Mouse (Mus musculus) thymus, postnatal 36 days (tissue): Measurements from ENCODE around the gene Rps7.

ENCODE experiments used
- DNase-seq, 2 experiments: peaks; one replicate each; pipeline ENCODE4 v3.0.0; 2022; ENCODE audit warnings: mixed read lengths in 2 of 2

Gene Rps7

DNA sequence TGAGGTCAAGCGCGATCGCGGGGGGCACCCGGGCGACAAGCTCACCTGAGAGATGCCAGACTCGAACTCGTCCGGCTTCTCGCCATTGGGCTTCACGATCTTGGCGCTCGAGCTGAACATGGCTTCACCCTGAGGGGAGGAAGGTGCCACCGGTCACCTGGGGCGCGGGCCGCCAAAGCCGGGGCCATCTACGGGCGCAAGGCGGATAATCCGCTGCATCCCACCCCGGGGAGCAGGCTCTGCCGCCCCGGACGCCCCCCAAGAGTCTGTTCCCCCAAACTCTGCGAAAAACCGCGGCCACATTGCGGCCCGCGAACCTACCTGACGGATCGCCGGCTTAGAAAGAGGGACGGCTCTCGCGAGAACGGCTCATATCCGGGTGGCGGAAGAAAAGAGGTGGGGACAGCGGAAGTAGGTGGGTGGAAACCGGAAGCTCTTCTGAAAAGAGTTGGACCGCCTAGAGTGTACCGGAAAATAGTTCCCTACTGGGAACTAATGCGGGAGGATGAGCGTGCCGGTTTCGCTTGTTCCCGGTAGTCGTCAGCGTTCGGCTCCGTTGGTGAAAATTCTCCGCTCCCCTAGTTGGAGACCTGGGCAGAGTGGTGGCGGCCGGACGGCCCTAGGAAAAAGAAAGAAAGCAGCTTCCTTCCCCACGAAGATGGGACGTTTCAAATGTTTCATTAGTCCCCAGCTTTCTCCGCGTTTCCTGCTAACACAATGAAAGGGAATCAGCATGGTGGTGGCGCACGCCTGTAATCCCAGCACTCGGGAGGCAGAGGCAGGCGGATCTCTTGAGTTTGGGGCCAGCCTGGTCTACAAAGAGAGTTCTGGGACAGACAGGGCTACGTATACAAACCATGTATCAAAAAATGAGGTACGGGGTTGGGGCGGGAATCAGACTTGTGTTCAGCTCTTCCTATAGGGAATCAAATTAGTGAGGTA is at the start of gene Rps7:
Gene Rps7, minus strand, starts transcription at position 419 of the 942 bp plus-strand sequence.
- peak; percentile 91 to 92 for DNase-seq

DNA sequence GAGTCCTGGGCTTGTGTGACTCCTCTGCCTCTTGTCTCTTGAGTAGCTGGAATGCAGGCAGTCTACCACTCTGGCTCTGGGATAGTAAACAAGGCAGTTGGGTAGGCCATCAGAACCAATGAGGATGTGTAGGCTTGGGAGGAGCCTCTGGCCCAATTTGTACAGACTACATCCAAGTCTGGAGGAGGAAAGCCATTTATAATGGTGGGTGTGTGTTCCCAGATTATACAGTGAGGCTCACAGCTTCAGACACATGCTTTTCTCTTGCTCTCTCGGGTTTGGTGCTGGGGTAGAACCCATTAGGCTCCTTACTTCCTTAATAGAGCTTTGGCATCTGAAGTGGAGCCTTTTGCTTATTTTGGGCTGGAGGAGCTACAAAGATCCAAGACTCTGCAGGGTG is 48.9 kb upstream of the Rps7 start:
- no peak for DNase-seq

DNA sequence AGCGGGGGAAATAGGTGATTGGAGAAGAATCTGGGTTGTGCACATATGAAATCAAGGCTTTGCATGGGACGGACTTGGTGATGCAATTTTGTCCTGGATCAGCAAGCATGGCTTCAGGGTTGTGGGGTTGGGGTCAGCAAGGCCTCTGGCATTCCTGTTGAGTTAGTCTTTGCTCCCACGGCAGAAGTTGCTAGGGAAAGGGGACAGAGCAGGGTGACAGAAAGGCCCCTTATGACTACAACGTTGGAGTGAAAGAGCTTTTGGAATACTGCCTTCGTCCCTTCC is 40.1 kb upstream of the Rps7 start:
- no peak for DNase-seq

DNA sequence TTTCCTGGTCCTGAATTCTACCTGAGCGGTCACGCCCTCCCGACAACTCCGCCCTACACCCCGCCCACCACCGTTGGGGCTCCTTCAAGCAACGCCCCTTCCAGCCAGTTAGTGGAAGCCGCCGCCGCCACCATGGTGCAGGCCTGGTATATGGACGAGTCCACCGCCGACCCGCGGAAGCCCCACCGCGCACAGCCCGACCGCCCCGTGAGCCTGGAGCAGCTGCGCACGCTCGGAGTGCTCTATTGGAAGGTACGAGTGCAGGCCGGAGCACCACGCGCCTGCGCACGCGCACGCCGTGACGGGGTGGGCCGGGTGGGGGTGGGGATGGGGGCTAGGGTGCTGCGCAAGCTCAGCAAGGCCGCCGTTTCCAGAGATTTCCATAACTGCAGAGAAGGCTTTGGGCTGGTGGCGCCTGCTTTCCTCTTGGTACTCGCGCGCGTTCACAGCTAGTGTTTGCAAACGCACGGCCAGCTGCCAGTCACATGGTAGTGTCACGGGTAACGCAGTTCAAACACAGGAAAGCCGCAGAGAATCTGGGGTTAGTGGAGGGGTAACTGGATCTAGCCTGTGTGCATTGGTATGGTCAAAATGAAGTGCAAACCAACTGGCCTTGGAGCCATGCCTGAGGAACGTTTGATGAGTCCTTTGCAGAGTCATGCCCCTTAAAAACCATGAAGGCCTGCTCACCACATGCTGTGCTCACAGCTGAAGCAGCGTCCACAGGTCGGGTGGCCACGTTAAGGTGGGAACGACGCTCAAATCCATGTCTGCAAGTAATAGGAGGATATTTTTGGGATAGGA is 39.6 kb upstream of the Rps7 start, which contains the start of gene Adi1:
Gene Adi1, plus strand, starts transcription at position 111 of the 804 bp plus-strand sequence.
- peak; percentile 83 to 86 for DNase-seq

DNA sequence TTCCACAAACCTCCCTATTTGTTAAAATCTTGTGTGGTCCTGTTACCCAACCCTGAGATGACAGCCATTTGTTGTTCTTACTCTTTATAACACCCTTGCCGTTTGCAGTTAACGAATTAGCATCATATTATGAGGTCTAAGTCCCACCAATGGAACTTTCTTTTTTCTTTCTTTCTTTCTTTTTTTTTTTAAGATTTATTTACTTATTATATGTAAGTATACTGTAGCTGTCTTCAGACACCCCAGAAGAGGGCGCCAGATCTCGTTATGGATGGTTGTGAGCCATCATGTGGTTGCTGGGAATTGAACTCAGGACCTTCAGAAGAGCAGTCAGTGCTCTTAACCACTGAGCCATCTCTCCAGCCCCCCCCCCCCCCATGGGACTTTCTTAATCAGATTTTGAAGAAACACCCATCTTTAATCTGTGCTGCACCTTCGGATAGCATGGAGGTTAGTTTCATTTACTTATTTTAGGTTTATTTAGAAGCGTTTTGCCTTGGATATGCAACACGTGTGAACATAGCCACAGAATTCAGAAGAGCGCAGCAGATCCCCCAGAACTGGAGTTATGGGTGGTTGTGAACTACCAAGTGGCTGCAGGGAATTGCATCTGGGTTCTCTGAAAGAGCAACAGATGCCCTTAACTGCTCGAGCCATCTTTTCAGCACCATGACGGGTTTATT is 38.4 kb upstream of the Rps7 start:
- no peak for DNase-seq

DNA sequence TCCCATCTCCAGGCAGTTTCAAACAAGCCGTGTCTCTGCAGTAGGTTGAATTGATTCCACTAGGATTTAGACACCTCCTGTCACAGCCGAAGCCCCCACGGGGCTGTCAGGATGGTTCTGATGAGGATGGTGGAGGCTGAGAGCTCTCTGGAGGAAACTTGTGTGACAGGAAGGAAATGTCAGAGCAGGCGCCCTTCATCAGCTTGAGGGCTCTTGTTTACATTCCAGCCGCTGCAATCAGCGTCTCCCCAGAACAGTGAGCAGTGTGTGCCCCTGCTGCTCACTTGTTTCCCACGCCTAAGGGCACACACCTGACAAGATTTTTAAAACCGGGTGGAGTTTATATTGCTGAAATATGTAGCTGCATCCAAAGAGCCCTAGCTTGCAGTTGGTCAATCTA is 31.5 kb upstream of the Rps7 start:
- DNase-seq = no peak

DNA sequence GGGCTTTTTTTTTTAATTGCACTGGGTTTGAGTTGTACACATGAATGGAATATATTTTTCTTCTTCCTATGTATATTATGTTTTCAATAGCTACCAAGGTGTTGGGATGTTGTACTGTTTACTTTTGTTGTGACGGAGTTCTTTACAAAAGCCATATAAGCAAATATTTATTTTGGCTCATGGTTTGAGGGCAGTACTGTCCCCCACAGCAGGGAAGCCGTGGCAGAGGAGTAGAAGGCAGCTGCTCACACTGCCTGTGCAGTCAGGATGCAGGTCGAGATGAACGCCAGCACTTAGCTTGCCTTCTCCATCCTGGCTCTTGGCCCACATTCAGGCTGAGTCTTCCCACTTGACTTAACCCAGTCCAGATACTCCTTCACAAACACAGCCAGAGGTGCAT is 31.0 kb upstream of the Rps7 start:
- no peak for DNase-seq

DNA sequence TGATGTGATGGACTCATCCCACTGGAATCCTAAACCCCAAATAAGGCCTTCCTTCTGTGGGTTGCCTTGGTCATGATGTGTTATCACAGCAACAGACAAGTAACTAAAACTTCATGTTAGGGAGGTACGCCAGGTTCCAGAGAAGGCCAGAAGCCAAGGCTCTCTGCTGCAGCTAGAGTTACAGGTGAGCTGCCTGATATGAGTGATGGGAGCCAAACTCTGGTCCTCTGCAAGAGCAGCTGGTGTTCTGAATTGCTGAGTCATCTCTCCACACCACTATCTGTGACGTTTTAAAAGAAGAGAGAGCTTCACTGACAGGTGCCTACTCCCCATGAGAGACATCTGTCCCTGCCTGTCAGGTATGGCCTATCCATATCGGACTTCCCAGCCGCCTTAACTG is 26.9 kb upstream of the Rps7 start:
- no peak for DNase-seq

DNA sequence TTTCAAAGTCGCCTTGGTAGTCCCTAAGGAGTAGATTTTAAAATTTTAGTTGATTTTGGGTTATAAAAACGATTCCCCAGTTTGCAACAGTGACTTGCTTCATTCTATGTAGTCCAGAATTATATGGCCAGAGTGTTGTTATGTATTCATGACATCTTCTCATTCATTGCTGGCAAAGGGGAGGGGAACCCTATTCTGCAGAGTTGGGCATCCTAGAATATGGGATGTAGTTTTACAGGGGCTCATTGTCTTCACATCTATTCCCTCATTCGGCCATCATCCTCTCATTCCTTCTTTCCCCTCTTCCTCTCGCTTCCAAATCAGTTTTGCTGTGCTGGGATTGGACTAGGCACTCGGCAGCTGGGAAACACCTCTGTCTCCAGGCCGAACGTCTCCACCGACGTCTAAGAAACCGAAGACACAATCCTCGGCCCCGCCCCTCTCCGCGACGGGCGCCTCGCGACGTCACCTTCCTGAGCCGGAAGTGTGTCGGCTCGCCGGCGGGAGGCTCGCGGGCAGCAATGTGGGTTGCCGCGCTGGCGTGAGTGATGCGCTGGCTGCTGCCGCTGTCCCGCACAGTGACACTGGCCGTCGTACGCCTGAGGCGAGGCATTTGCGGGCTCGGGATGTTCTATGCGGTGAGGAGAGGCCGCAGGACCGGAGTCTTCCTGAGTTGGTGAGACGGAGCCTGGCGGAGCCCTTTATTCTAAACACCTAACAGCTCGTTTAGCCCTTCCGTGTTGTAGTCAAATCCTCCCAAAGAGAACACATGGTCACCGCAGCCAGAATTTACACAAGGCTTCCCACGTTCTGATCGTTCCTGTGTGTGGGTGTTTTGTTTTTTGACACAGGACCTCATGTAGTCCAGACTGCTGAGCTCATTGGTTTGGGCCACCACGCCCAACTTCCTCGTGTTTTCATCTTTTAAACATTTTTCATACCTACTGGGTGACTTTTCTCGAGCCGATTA is 13.7 kb upstream of the Rps7 start, which contains the start of gene Rnaseh1:
Gene Rnaseh1, plus strand, starts transcription at position 462 of the 970 bp plus-strand sequence.
- DNase-seq = peak; percentile 86

DNA sequence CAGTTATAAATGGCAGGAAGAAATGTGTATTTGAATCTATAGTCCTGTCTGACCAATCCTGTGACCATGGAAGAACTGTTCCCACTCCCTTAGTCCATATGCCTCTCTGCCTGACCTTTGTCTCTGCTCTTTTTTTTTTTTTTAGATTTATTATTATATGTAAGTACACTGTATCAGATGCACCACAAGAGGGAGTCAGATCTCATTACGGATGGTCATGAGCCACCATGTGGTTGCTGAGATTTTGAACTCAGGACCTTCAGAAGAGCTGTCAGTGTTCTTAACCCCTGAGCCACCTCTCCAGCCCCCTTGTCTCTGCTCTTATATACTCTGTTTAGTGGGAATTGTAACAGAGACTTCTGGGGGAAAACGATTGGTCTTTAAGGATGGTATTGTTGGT is 3.0 kb upstream of the Rps7 start:
- no peak for DNase-seq

DNA sequence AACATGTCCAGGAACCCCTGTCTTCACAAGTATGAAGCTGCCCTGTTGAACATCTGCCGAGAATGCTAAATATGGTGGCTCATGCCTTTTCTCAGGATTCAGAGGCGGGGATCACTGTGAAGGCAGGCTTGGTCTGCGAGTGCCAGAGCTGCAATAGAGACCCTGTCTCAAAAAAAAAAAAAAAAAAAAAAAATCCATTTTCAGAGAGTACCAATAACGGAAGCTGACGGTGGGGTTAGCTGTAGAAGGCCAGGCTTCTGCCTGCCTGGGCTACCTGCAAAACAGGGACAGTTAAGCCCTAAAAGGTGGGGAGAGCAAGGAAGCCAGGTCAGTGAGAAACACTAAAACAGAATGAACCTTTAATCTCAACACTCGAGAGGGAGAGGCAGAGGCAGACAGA is 790 bp upstream of the Rps7 start:
- no peak for DNase-seq

DNA sequence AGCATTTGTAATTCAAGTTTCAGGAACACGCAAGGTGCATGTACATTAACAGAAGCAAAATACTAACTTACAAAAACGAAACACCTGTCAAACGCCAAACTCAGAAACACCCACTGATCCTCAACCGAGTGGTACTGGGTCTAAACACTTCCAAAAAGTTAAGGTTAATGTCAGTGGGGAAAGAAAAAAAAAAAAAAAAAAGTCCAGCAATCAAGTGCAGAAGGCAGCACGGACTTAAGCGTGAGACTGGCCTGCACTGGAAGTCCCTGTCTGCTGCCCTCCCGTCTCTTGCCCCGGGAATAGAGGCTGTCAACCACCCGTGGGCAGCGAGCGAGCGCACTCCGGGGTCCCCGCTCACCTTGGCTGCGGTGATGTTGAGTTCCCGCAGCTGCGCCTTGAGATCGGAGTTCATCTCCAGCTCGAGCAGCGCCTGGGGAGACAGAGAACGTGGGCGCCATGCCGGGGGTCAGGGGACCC is 657 bp downstream of the Rps7 start:
- no peak for DNase-seq

DNA sequence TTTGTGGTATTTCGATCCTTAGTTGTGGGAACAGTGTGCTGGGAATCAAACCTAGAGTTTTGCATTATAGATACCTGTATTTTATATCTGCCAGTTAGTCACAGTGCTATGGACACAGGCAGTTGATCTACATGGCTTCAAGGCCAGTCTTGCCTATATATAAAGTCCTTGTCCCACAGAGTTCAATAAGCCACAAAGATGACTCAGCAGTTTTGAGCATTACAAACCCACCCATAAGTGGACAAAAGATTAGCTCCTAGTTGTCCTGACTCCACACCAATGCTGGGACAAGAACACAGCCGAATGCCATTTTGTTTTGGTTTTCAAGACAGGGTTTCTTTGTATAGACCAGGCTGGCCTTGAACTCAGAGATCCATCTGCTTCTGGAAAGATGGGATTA is 7.3 kb downstream of the Rps7 start:
- no peak for DNase-seq

DNA sequence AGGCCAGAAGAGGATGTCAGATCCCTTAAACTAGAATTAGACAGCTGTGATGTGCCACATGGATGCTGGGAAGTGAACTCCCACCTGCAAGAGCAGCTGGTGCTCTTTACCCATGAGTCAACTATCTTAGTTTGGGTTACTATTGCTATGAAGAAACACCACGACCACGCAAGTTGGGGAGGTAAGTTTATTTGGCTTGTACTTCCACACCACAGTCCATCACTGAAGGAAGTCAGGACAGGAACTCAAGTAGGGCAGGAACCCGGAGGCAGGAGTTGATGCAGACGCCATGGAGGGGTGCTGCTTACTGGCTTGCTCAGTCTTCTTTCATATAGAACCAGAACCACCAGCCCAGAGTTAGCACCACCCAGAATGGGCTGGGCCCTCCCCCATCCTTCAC is 8.7 kb downstream of the Rps7 start:
- no peak for DNase-seq

DNA sequence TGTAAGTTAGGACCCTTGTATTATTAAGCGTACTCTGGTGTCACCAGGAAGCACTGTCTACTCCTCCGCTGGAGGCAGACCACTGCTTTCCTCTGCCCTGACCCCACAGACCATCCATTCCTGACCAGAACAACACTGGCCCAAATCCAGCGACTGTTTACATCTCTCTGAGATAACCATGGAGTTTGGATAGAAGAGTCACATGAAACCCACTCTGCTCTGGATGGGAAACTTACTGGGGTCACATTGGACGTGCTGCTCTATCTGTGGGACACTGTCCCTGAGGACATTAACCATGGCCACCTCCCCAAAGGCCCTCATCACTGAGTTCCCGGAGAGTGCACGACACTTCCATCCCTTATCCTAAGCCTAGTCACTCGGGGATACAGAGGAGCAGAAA is 10.3 kb downstream of the Rps7 start:
- DNase-seq = no peak

DNA sequence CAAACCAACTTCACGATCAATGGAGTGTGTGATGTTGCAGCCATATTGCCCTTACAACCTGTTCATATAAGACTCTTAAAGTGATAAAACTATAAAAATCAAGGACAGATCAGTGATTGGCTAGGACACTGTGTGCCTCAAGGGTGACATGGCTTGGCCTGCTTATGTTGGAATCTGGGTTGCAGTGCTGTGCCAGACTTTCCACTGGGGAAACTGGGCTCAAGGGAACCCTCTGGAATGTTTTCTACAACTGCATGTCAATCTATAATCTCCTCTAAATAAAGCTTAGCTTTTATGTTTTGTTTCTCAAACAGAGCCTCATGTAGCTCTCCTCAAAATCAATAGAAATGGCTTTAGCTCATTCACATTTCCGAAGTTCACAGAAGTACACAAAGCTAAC is 11.5 kb downstream of the Rps7 start:
- no peak for DNase-seq

DNA sequence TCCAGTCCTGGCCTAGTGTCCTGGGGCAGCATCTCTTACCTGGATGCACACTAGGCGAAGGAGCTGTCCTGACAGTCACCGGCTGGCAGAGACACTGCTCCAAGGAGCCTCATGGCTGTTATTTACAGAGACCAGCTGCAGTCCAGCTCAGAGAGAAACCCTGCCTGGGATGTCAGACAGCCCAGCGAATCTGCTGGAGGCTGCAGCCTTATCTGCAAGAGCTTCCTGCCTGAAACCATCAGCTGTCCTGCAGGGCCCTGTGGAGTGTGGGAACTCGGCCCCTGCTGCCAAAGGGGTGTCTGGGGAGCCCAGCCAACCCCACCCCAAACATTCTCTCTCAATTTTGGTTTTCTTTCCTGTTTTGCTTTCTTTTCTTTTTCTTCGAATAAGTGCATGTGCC is 12.6 kb downstream of the Rps7 start, which contains the start of gene Colec11:
Gene Colec11, minus strand, starts transcription at position 183 of the 400 bp plus-strand sequence.
- no peak for DNase-seq

DNA sequence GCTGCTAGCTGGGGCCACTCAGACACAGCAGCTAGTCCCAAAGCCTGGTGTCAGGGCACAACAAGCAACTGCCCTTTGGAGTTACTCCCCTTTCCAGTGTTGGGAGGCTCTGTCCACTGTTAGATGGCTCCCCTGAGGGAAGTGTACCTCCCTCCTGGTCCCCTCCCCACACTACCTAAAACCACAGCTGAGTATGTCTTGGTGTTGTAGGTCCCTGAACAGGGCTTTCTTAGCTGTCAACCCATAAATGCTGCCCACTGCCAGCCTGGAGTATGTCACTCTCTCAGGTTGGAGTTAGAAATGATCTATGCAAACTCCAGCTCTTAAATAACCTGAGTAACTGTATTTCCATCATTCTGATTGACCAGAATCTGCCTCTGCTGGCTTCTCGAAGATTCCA is 13.1 kb downstream of the Rps7 start:
- no peak for DNase-seq

DNA sequence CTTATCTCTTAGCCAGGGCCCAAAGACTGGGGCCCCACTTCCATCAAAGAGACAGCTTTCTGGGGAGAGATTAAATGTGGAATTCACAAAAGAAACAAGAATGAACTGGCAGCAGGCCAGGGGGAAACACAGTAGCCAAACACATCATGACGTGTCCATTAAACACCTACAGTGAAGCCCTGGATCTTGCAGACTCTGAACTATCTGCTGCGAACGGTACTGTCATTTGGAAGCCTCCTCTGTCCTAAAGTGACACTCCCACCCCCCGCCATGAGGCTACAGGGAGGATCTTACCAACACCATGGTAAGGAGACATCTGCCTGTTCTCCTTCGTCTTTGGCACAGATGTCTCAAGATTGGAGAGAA is 13.6 kb downstream of the Rps7 start:
- DNase-seq = no peak

DNA sequence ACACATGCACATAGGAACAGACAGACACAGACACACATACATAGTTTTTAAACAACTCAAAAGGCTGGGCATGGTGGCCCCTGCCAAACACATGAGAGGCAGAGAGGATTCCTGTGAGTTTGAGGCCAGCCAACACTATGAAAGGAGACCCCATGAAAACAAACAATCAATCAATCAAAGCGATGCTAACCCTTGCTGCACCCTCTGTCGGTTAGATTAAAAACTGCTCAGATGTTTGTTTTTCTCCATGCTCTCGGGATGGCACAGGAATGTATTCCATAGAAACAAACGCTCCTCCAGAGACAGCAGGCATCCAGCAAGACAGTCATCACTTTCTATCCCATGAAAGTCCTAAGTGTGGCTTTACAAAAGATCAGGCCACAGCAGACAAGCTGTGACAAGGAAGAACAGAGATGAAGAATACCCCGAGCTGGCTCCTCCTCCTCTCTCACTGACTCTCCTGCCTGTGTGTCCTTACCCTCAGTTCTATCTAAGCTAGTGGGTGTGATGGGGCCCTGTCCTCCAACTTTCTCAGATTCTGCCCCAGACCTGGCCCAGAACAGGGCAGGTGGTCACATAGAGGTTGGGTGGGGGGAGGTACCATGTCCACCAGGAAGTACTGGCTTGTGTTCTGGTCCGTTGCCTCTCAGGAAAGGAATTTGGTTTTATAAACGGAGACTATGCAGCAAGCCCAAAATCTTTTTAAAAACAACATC is 14.1 kb downstream of the Rps7 start:
- DNase-seq = no peak

DNA sequence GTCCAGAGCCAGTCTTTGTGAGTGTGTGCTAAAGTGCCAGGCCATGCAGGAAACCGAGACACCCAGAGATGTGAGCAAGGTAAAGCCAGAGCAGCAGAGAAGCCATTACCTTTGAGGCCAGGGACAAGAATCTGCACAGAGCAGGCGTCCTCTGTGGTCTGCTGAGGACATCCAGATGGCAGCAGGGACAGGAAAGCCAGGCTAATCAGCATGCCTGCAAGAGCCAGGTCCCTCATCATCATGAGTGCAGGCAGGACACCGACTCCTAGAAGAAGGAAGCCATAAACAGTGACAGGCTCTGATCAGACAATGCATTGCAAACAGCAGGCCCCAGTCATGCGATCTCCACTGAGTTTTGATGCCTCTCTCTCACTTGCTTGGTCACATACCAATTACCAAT is 18.5 kb downstream of the Rps7 start:
- DNase-seq = no peak
